Mouse (Mus musculus) hindbrain, embryonic 13.5 days (tissue): ENCODE measurements at regions not wholly inside any gene's neighbourhood (a gene's known extent, or its start where the extent isn't known, plus 50 kb on each side); places are given as distances from the start of the nearest gene placed in this dataset.

Experiments
- ATAC-seq: fragments of 200-750 bp; cut with Nextera tagmentation; 2 replicates; pipeline ENCODE4 v1.8.0; 2017; ENCODE audit warnings: moderate TSS enrichment; ENCODE audit not compliant: low FRiP score
- H3K27ac ChIP-seq: fragments of 300-500 bp; sonication (generic); 2 replicates; pipeline ENCODE4 v1.5.1; 2015; ENCODE audit warnings: inconsistent platforms, mild to moderate bottlenecking, moderate library complexity
- H3K27me3 ChIP-seq: fragments of 300-500 bp; sonication (generic); 2 replicates; pipeline ENCODE4 v1.6.1; 2015; ENCODE audit warnings: mild to moderate bottlenecking, inconsistent platforms
- H3K36me3 ChIP-seq: fragments of 300-500 bp; sonication (generic); 2 replicates; pipeline ENCODE4 v1.6.1; 2015; ENCODE audit warnings: mild to moderate bottlenecking, inconsistent platforms
- H3K4me1 ChIP-seq: fragments of 300-500 bp; sonication (generic); replicated peaks from 2 replicates; pipeline ENCODE4 v1.6.1; 2015; ENCODE audit warnings: inconsistent platforms
- H3K4me2 ChIP-seq: fragments of 300-500 bp; sonication (generic); 2 replicates; pipeline ENCODE4 v1.6.1; 2015; ENCODE audit warnings: inconsistent platforms, mild to moderate bottlenecking, moderate library complexity
- H3K4me3 ChIP-seq: fragments of 300-500 bp; sonication (generic); 2 replicates; pipeline ENCODE4 v1.5.1; 2015; ENCODE audit warnings: mild to moderate bottlenecking, inconsistent platforms
- H3K9ac ChIP-seq: fragments of 300-500 bp; sonication (generic); 2 replicates; pipeline ENCODE4 v1.6.1; 2015; ENCODE audit warnings: mild to moderate bottlenecking, inconsistent platforms
- H3K9me3 ChIP-seq: fragments of 300-500 bp; sonication (generic); 2 replicates; pipeline ENCODE4 v1.6.1; 2016; ENCODE audit warnings: inconsistent platforms
- WGBS: fragments of 180-500 bp; shearing (Covaris S2); methylation state at CpG from one replicate; pipeline ENCODE4 v1.1.7; 2015; 5-methylcytosine and 5-hydroxymethylcytosine counted together

DNA sequence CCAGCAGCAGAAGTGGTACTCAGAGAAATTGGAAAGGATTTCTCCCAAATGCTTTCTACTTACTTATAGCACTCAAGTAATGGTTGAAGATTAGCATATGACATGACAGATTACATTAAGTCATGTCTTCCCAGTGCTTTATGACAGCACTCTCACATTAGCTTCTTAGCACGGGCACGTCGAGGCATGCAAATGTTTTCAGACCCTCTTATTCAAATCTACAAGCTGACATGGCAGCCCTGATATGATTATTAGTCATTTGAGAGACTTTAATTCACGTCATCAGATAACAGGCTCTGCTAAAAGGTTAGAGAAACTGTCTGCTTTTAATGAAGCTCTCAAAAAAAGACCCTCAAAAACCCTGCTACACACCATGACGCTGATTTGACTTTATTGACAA lies 590.1 kb downstream of the Lmo4 start:
- no peaks in the 10 kb centered on the region for H3K36me3 ChIP-seq
- H3K27me3 ChIP-seq, result no peaks in the 10 kb centered on the region
- H3K4me3 ChIP-seq, result no peak overlapping the region
- WGBS, result 73% methylated on average over 5 of the region's 5 CpGs
- no peak overlapping the region for H3K4me2 ChIP-seq
- ATAC-seq, result no peak
- H3K9ac ChIP-seq, result no peak overlapping the region
- no peaks in the 10 kb centered on the region for H3K4me1 ChIP-seq
- H3K9me3 ChIP-seq, result no peaks in the 10 kb centered on the region
- no peak overlapping the region for H3K27ac ChIP-seq

DNA sequence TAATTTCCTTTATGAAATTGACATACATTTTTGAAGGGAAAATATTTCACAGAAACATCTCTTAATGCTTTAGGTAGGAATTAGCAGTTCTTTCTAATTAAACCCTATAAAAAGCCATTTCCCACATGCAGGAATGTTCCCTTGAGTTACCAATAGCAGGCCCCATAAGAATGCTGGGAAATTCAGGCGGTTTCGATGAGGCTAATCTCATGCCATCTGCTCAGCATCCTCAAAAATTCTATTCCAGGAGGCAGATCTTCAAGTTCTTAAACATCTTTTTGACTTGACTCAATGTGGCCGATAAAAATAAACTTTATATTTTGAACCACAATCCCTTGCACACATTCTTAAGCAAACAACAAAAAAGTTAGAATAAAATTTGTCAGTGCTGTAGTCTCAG lies 591.0 kb downstream of the Lmo4 start:
- no peak for ATAC-seq
- H3K9ac ChIP-seq, result no peak overlapping the region
- H3K9me3 ChIP-seq, result no peaks in the 10 kb centered on the region
- 0 out of 2 replicates have a peak, but pooled peaks cover 4% of the 10 kb centered on the region for H3K4me1 ChIP-seq
- no peaks in the 10 kb centered on the region for H3K27me3 ChIP-seq
- H3K36me3 ChIP-seq, result no peaks in the 10 kb centered on the region
- no peak overlapping the region for H3K4me3 ChIP-seq
- 98% methylated on average over 3 of the region's 3 CpGs for WGBS
- no peak overlapping the region for H3K4me2 ChIP-seq
- no peak overlapping the region for H3K27ac ChIP-seq

DNA sequence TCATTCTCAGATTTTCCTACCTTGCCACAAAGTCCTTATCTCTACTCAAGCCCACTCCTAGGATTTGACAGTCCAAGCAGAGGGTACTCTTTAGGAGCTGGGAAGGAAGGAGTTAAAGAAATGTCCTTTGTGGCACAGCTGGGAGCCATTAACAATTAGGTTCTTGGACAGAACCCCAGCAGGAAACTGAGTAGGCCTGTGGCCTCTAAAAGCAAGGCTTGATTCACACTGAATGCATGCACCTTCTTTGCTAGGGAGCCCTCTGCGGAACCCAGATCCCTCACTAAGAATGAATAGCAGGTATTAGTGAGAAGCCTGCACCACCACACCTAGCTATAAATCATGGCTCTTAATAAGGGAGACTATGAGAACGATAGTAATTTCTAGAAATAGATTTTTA lies 595.3 kb downstream of the Lmo4 start:
- H3K4me2 ChIP-seq, result no peak overlapping the region
- no peak overlapping the region for H3K4me3 ChIP-seq
- H3K27me3 ChIP-seq, result no peaks in the 10 kb centered on the region
- H3K4me1 ChIP-seq, result 0 out of 2 replicates have a peak, but pooled peaks cover 4% of the 10 kb centered on the region
- no peaks in the 10 kb centered on the region for H3K36me3 ChIP-seq
- H3K27ac ChIP-seq, result no peak overlapping the region
- WGBS, result 29% methylated on average over 2 of the region's 2 CpGs
- ATAC-seq, result no peak
- no peaks in the 10 kb centered on the region for H3K9me3 ChIP-seq
- no peak overlapping the region for H3K9ac ChIP-seq

DNA sequence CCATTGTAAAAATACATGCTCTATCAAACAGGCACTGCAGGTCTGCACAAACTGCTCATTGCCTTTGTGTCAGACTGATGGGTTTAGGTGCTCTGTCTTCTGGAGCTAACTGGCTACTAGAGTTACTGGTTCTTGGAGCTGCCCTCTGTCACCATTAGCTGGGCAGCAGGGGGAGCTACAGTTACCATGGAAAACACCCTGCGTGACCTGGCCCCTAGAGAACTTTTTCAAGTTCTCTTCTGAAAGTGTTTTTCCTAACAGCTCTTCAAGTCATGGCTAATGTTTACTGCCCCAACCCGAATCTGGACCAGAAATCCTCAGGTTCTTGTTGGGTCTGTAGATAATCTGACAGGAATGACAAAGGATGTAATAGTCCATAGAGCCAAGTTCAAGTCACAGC lies 605.9 kb downstream of the Lmo4 start:
- H3K27me3 ChIP-seq, result no peaks in the 10 kb centered on the region
- H3K4me3 ChIP-seq, result no peak overlapping the region
- WGBS, result 61% methylated on average over 2 of the region's 2 CpGs
- no peaks in the 10 kb centered on the region for H3K9me3 ChIP-seq
- no peak overlapping the region for H3K4me2 ChIP-seq
- no peak overlapping the region for H3K27ac ChIP-seq
- no peak for ATAC-seq
- no peak overlapping the region for H3K9ac ChIP-seq
- H3K4me1 ChIP-seq, result 0 out of 2 replicates have a peak, but pooled peaks cover 5% of the 10 kb centered on the region
- no peaks in the 10 kb centered on the region for H3K36me3 ChIP-seq

DNA sequence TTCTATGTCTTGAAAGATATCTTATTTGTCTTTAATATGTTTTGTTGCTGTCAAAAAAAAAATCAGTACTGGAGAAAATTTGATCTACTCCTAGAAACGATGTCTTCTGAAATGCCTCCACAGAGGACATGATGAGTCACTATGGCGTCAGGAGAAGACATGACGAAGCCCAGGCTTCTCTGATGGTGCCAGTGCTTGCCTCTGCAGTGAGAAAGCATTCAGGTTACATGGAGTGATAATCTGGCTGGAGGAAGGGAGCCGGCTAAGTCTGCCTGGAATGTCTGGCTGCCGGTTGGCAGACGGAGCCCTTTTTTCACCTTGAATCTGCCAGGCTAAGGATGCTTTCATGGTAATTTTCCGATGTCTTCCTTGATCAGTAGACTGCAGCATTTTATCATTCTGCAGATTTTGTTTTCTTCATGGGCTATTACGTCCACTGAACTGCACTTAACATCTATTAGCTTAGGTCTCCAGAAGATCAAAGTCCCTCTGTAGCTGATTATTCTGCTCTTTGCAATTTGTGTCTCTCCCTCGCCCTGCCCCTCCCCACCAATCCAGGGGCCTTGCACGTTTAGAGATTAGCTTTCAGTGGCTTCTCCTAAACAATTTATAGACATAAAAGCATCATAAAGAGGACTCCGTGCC lies 607.9 kb downstream of the Lmo4 start:
- Histone ChIP-seq H3K4me1 (0 out of 2 replicates have a peak, but pooled peaks cover 5% of the 10 kb centered on the region), H3K27ac (no peak overlapping the region), H3K4me3 (no peak overlapping the region), H3K9ac (no peak overlapping the region), H3K4me2 (no peak overlapping the region), H3K9me3 (no peaks in the 10 kb centered on the region), H3K27me3 (no peaks in the 10 kb centered on the region), H3K36me3 (no peaks in the 10 kb centered on the region)
- 40% methylated on average over 11 of the region's 11 CpGs for WGBS
- no peak for ATAC-seq

DNA sequence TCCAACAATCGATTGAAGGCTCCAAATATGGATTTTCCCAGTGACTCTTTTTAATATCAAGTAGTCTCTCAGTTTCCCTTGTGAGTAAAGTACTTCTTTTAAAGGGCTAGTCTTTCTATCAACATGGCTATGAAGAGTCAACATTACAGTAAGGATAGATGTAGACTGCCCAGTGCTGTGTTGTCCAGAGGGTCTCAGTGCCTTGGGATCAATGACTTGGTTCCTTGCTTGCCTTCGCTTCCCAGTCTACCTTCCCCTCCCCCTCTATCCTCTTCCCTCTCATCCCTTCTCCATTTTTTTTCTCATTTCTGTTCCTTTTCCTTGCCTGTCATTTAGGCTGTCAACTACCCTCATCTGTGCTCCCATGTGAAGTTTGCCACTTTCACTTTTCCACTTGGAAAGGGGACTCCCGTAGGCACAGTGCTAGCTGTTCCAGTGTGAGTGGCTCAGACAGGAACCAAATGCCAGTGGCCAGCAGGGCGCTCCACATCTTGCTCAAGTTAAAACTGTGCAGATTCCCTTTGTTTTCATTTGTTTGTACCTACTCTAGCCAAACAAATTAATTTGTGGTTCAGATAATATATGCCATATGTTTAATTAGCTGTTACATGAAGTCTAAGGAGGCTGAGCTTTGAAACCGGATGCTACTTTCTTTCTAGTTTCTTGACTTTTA lies 608.9 kb downstream of the Lmo4 start:
- Histone ChIP-seq H3K9me3 (no peaks in the 10 kb centered on the region), H3K4me3 (no peak overlapping the region), H3K27me3 (no peaks in the 10 kb centered on the region), H3K4me1 (0 out of 2 replicates have a peak, but pooled peaks cover 5% of the 10 kb centered on the region), H3K4me2 (no peak overlapping the region), H3K36me3 (no peaks in the 10 kb centered on the region), H3K9ac (no peak overlapping the region), H3K27ac (no peak overlapping the region)
- no peak for ATAC-seq
- 84% methylated on average over 5 of the region's 5 CpGs for WGBS

DNA sequence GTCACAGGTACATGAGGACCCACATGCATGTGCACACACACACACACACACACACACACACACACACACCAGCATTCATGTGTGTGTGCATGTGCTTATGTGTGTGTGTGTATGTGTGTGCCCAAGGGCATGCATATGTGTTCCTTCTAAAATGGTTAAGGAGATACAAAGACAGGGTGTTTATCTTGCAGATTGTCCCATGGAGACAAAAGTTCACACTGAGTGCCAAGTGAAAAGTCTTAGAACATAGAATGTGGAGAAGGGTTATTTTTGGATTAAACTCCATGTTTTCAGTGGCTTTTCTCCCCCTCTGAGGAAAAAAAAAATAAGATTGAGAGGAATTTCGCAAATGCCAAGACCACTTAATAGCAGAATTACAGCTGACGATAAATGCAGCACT lies 609.9 kb downstream of the Lmo4 start:
- Histone ChIP-seq H3K27me3 (no peaks in the 10 kb centered on the region), H3K4me2 (no peak overlapping the region), H3K4me1 (0 out of 2 replicates have a peak, but pooled peaks cover 5% of the 10 kb centered on the region), H3K9ac (no peak overlapping the region), H3K36me3 (no peaks in the 10 kb centered on the region), H3K27ac (no peak overlapping the region), H3K9me3 (no peaks in the 10 kb centered on the region), H3K4me3 (no peak overlapping the region)
- no peak for ATAC-seq
- 89% methylated on average over 2 of the region's 2 CpGs for WGBS

DNA sequence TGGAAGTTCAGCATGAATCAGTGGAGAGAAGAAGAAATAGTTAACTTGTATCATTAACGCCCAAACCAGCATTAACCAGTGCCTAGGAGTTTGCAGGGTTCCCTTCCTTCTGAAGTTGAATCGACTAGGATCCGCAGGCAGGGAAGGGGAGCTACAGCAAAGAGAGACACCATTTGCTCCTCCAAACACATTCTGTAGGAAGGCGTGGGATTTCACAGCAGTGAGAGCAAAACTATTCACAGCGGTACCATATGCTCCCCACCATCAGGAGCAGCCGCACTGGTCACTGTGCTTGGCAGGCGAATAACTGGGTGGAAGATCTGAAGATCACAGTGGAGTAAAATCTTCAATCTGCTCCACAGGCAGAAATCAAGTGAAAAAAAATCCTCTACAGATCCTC lies 610.3 kb downstream of the Lmo4 start:
- 85% methylated on average over 7 of the region's 7 CpGs for WGBS
- Histone ChIP-seq H3K27me3 (no peaks in the 10 kb centered on the region), H3K4me1 (0 out of 2 replicates have a peak, but pooled peaks cover 5% of the 10 kb centered on the region), H3K36me3 (no peaks in the 10 kb centered on the region), H3K4me3 (no peak overlapping the region), H3K27ac (no peak overlapping the region), H3K9me3 (no peaks in the 10 kb centered on the region), H3K9ac (no peak overlapping the region), H3K4me2 (no peak overlapping the region)
- no peak for ATAC-seq

DNA sequence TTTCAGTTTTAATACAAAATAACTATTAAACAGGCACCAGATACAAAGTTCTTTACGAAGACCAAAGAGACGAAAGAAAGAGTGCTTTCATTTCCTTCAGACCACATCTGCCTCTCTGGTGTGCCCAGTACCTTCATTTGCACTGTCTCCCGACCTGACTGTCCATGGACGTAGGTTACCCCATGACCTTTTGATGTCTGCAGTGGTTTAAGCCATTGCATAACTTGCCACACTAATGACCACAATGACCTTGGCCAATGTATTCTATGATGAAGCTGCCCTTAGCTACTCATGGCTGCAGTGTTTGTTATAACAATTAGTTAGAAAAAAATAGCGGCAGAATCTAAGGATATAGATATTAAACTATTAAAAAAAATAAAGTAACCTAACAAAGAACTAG lies 618.4 kb downstream of the Lmo4 start:
- Histone ChIP-seq H3K4me1 (no peaks in the 10 kb centered on the region), H3K27ac (no peak overlapping the region), H3K4me3 (no peak overlapping the region), H3K27me3 (no peaks in the 10 kb centered on the region), H3K36me3 (no peaks in the 10 kb centered on the region), H3K4me2 (no peak overlapping the region), H3K9me3 (no peaks in the 10 kb centered on the region), H3K9ac (no peak overlapping the region)
- no peak for ATAC-seq
- WGBS, result 88% methylated on average over 5 of the region's 5 CpGs

DNA sequence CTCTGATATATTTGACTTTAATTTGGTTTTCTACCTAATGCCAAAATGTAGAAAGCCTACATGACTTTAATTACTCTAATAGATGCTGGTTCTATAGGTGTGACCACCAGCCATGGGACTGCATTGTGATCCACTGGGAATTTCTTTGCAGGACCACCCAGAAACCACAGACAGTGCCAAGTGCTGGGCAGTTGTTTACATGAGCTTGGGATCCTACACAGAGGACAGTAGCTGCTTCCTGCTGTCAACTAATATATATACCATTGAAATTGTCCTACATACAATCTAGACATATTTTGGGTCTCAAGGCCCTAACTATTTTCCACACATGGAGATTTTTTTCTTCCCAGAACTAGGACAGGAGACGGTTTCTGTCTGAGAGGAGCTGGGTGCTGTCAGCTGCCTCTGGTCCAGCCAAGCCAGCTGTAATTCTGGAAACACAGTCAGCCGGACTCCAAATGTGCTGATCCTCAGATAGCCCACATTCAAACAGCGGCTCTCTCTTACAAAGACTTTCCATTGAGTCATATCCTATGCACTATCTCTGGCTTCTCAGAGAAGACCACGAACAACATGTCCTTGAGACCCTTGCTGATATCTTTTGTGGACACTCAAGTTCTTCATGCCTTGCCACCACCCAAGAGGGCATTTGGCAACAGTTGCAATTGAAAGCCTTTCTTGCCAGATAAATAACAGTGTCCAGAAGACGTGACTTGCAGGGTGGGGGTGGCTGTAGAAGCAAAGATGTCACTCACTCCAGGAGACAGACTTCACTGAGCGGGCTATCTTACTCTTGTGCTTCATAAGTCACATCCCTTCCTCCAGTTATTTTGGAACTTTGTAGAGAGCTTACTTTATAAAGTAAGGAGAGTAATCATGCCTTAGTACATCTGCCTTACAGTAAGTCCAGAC lies 620.1 kb downstream of the Lmo4 start:
- Histone ChIP-seq H3K36me3 (no peaks in the 10 kb centered on the region), H3K27me3 (no peaks in the 10 kb centered on the region), H3K9ac (no peak overlapping the region), H3K4me2 (no peak overlapping the region), H3K4me3 (no peak overlapping the region), H3K9me3 (no peaks in the 10 kb centered on the region), H3K27ac (no peak overlapping the region), H3K4me1 (no peaks in the 10 kb centered on the region)
- 86% methylated on average over 6 of the region's 6 CpGs for WGBS
- ATAC-seq, result no peak

DNA sequence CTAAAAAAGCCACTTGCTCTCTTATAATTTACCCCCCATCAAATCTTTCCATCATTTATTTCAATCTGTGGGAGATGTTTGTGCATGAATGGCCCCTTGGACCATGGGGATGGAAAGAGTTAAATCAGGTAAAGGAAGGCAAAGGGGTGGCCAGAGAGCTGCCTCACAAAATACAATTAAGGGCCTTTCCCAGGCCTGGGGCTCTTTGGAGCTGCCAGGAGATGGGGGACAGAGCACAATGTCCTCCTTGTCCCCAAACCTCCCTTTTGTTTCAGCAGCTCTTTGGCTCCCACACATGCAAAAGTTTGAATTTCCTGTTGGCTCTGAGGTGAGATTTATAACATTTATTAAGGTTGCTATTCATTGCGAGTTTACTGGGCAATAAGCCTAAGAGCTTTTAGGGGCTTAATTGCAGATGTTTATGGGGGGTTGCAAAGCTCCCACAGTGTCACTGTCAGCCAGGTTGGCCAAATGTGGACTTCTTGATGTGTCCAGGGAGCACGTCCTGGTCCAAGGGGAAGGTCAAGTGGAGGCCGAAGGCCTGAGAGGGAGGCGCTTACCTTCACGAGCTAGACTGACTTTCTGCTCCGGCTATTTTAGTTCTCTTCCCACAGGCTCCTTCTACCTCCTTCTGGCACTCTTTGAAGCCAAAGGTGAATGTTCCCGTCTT lies 628.5 kb downstream of the Lmo4 start:
- H3K4me3 ChIP-seq, result no peak overlapping the region
- no peak for ATAC-seq
- H3K27ac ChIP-seq, result no peak overlapping the region
- no peaks in the 10 kb centered on the region for H3K36me3 ChIP-seq
- no peaks in the 10 kb centered on the region for H3K9me3 ChIP-seq
- H3K4me1 ChIP-seq, result no peaks in the 10 kb centered on the region
- H3K9ac ChIP-seq, result no peak overlapping the region
- WGBS, result 86% methylated on average over 7 of the region's 7 CpGs
- H3K4me2 ChIP-seq, result no peak overlapping the region
- no peaks in the 10 kb centered on the region for H3K27me3 ChIP-seq

DNA sequence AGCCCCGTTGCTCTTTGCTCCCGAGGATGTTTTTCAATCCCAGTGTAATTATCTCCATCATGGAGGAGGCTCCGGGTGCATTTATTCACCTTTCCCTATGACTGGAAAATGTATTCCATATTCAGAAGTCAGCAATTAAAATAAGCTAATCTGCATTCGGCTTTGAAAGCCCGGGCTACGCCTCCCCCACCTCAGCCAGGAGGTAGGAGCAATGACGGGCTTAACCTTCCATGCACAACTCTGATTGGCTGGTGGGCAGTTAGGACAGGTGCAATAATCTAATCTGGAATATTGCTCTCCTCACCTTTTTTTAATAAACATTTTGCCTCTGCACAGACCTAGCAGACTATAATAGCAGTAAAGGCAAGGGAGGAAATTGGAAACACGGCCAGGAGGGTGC lies 629.3 kb downstream of the Lmo4 start:
- Histone ChIP-seq H3K9me3 (no peaks in the 10 kb centered on the region), H3K27me3 (no peaks in the 10 kb centered on the region), H3K36me3 (no peaks in the 10 kb centered on the region), H3K4me3 (no peak overlapping the region), H3K4me2 (no peak overlapping the region), H3K4me1 (no peaks in the 10 kb centered on the region), H3K9ac (no peak overlapping the region), H3K27ac (no peak overlapping the region)
- no peak for ATAC-seq
- WGBS, result 87% methylated on average over 8 of the region's 8 CpGs
